Mouse (Mus musculus) ovary, postnatal 14 days (tissue): ENCODE measurements around the gene Rnf149.

Experiments
- DNase-seq: peaks from one replicate; pipeline ENCODE4 v3.0.0; 2022; ENCODE audit warnings: low spot score

Rnf149 gene

GRCm38 (mm10) chr1:39575778-39576375, 1.3 kb downstream of the Rnf149 start:
- no peak for DNase-seq

DNA sequence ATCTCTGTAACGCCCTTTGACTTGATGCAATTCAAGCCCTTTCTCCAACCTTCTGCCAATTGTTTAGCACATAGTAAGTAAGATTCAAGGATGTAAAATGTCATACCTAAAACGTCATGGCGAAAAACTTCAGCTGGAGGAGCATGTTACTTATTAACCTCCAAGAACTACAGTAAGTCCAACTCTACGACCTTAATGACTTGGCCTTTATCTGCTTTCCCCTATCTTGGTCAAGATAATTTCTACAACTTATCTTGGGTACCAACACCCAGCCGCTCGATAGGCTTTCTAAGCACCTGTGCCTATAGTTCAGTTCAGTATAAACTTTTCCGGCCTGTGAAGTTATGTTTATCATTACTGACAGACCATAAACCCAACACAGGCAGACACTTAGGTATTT, 3.3 kb downstream of the Rnf149 start:
- DNase-seq, result no peak

GRCm38 (mm10) chr1:39571653-39572052, 5.6 kb downstream of the Rnf149 start:
- no peak for DNase-seq

DNA sequence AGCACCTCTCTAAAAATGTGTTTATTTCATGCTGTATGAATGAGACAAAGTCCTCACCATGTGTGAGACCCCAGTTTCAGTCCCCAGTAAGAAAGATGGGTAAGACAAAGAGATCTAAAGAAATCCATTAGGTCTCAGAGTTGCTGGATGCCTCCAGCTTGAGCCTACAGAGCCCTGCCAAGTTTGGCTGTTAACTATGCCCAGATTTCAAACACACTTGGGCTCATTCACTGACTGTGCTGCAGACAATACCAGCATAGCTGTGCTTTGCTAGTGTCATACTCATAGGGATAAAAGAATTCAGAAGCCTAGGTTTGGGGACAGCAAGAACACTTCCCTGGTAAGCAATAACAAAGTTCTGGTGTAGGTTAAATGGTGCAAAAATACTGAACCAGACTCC, 9.1 kb downstream of the Rnf149 start:
- DNase-seq, result no peak

DNA sequence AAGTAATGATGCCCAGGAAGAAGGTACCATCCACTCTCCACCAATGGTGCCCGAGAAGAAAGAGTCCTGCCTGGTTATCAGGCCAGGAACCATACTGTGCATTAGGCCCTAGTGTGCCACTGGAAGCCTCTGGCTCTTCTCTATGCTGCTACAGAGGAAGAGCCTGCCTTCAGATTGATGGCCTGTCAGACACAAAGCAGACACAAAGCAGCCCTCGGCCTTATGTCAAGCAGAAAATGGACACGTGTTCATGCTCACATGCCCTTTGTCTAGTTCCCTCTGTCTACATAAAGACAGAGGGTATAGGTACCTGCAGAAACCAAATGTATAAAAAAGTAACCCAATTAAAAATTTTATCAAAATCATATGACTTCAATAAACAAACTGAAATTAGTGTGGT, 12.6 kb downstream of the Rnf149 start:
- DNase-seq, result no peak

GRCm38 (mm10) chr1:39563161-39563560, 14.0 kb downstream of the Rnf149 start:
- no peak for DNase-seq

GRCm38 (mm10) chr1:39561920-39562319, 15.3 kb downstream of the Rnf149 start:
- DNase-seq, result no peak

DNA sequence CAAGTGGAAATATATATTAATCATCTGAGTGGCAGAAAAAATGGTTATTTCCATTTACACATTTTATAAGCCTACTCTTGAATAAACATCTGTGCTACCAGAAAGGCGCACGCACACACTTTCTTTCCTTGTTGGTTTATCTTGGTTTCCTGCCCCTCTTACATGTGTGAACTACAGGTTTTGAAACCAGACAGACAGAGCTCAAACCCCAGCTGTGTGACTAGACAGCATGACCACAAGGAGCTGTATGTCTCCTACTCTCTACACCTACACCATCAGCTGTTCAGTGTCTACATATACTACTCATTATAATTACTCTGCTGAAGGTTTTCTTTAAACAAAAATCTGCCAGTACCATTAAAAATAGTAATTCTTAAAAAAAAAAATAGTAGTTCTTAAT, 18.2 kb downstream of the Rnf149 start:
- DNase-seq, result no peak

GRCm38 (mm10) chr1:39555556-39556415, 21.4 kb downstream of the Rnf149 start:
- no peak for DNase-seq

GRCm38 (mm10) chr1:39549831-39550230, 27.4 kb downstream of the Rnf149 start:
- DNase-seq, result no peak

DNA sequence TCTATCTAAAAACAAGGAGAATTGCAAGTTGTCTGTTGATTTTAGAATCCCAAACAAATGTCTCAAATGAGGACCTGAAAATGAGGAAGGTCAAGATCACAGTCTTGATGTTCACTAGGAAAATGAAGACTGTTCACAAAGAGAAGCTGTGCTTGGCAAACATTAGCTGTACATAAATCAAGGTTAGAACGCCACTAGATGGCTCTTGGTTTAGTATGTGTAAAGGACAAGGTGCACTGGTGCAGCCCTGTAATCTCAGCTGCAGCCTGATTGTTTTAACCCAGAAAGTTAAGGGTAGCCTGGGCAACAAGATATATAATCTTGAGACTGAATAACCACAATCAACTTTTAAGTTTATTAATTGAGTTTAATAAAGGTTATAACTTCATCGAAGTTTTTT, 30.0 kb downstream of the Rnf149 start:
- DNase-seq, result no peak

- DNase-seq, result no peak
Observed at GRCm38 (mm10) chr1:39546160-39546866, 30.9 kb downstream of the Rnf149 start.

- DNase-seq, result peak; percentile 22
Observed at GRCm38 (mm10) chr1:39545589-39545988, 31.6 kb downstream of the Rnf149 start.

DNA sequence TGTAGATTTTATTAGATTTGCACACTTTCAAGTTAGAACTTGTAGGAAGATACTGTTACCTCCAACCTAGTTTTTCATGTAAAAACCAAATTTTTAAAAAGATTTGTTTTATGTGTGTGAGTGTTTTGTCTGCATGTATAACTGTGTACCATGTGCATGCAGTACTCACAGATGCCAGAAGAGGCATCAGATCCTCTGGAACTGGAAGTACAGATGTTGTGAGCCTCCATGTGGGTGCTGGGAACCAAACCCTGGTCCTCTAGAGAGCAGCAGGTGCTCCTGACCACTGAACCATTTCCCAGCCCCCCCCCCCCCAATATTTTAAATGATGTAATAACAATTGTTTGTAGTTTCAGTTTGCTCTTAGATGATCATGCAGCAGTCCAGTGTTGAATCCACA, 36.6 kb downstream of the Rnf149 start:
- no peak for DNase-seq

- DNase-seq, result no peak
Observed at GRCm38 (mm10) chr1:39537631-39538380, 39.4 kb downstream of the Rnf149 start.

DNA sequence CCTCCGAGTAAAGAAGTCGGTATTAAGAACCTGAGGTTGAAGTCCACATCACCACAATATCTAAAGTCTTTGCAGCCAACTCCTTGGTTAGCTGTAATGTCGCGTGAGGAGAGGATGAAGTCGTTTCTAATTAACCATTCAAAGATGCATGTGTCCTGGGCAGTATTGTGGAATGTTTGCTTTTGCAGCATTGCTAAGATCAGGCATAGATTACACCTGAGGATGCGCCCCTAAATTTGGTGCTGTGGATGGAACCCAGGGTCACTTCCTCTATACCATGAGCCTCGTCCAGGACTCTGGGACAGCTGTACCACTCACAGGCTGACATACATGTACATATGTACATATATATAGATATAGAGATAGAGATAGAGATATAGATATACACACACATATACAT, 40.5 kb downstream of the Rnf149 start:
- no peak for DNase-seq

DNA sequence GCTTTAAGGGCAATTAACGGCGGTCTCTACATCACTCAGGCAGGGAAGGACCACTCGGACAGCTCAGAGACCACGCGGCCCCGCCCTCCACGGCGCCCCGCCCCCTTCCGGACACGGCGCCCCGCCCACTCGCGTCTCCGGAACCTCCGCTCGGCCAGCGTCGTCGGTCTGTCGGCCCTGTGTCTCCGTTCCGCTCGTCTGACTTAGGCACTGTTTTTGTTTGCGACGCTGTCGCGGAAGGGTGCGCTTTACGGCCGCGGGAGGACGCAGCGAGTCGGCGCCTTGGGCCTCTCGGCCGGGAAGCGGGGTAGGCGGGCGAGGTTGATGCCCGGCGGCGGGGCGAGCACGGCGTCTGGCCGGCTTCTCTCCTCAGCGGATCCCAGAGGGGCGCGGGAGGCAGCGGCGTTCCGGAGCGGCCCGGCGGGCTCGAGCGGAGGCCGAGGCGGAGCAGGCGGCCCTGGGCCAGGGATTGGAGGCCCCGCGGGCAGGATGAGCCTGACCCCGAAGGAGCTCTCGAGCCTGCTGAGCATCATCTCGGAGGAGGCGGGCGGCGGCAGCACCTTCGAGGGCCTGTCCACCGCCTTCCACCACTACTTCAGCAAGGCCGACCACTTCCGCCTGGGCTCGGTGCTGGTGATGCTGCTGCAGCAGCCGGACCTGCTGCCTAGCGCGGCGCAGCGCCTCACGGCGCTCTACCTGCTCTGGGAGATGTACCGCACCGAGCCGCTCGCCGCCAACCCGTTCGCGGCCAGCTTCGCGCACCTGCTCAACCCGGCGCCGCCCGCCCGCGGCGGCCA, 41.5 kb downstream of the Rnf149 start:
- peak; percentile 95 for DNase-seq

DNA sequence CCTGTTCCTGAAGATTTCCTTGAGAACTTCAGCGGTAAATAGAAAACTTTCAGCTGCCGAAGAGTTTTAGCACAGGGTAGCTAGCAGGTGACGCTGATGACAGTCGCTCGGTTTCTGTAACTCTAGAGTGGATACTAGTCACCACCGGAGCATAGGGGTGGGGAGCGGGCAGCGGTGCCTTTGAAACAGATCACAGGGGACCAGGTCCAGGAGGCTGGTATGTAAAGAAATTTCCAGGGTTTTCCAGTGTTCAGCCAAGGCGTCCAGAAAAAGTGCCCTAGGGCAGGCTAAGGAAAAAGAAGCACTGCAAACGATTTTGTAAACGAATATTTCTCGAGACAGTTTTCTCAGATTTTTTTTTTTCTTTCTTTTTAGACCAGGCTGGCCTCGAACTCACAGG, 42.4 kb downstream of the Rnf149 start, which contains the start of gene Cnot11:
Gene Cnot11, plus strand, starts transcription at position 162 of the 400 bp plus-strand sequence.
- DNase-seq, result no peak

GRCm38 (mm10) chr1:39533917-39534316, 43.3 kb downstream of the Rnf149 start:
- no peak for DNase-seq

- DNase-seq, result no peak
Observed at GRCm38 (mm10) chr1:39531036-39531435, 46.2 kb downstream of the Rnf149 start.

GRCm38 (mm10) chr1:39530258-39530943, 46.8 kb downstream of the Rnf149 start:
- peak; percentile 83 for DNase-seq
